Mouse (Mus musculus) heart, adult 2 months (tissue): ENCODE data around the gene Tmem143. TPM values are rescaled to one million over a fixed set of nuclear protein-coding genes. Genes with fewer than 3 reads are reported as not detected.

Experiments
- DNase-seq, 2 experiments: peaks; one replicate each; pipeline ENCODE4 v3.0.0; 2021
- H3K27ac ChIP-seq: fragments of 200-600 bp; 2 replicates; pipeline ENCODE4 v1.8.1; 2022
- H3K27me3 ChIP-seq: fragments of 200-500 bp; 2 replicates; pipeline ENCODE4 v1.6.1; 2012; ENCODE audit warnings: mild to moderate bottlenecking, low read length, inconsistent platforms, mixed read lengths; ENCODE audit not compliant: control insufficient read depth, insufficient read depth
- H3K36me3 ChIP-seq: fragments of 200-500 bp; 2 replicates; pipeline ENCODE4 v1.6.1; 2012; ENCODE audit warnings: low read length, inconsistent platforms; ENCODE audit not compliant: control insufficient read depth, insufficient read depth
- H3K4me1 ChIP-seq: fragments of 200-500 bp; 2 replicates; pipeline ENCODE4 v1.6.1; 2011; ENCODE audit warnings: low read length; ENCODE audit not compliant: control insufficient read depth, insufficient read depth
- H3K4me3 ChIP-seq: fragments of 200-600 bp; 2 replicates; pipeline ENCODE4 v1.8.1; 2022
- H3K79me2 ChIP-seq: fragments of 200-500 bp; replicated peaks from 2 replicates; pipeline ENCODE4 v1.6.1; 2012; ENCODE audit warnings: mild to moderate bottlenecking, inconsistent platforms, low read length, moderate library complexity, mixed read lengths; ENCODE audit not compliant: control insufficient read depth, insufficient read depth
- H3K9ac ChIP-seq: fragments of 200-500 bp; 2 replicates; pipeline ENCODE4 v1.6.1; 2012; ENCODE audit warnings: low read depth, mild to moderate bottlenecking, control low read depth, inconsistent platforms, low read length, mixed read lengths
- CTCF ChIP-seq: fragments of 200-600 bp; IDR thresholded peaks from 2 replicates; pipeline ENCODE4 v1.8.1; 2022; ENCODE audit warnings: antibody characterized with exemption, mild to moderate bottlenecking, moderate library complexity
- EP300 ChIP-seq: fragments of 200-500 bp; IDR thresholded peaks from 2 replicates; pipeline ENCODE4 v1.6.1; 2011; ENCODE audit warnings: low read depth, low read length, control low read depth; ENCODE audit not compliant: insufficient read depth
- POLR2A ChIP-seq: fragments of 200-500 bp; IDR thresholded peaks from 2 replicates; pipeline ENCODE4 v1.6.1; 2011; ENCODE audit warnings: mild to moderate bottlenecking, low read depth, low read length, control low read depth; ENCODE audit not compliant: insufficient read depth
- WGBS: fragments of 180-500 bp; shearing (Covaris S2); methylation state at CpG from one replicate; pipeline ENCODE4 v1.1.7; 2018; 5-methylcytosine and 5-hydroxymethylcytosine counted together
- intact Hi-C: fragments of 180-260 bp; cut with DNase I; formaldehyde crosslinking; loops from one replicate; pipeline ENCODE4 v1.15.1; 2025
- polyA plus RNA-seq: library from polyadenylated mRNA; depleted of rRNA; stranded (reverse); fragments of >200 nt; gene quantifications from 2 replicates; pipeline ENCODE4 v1.2.3, GENCODE M21; 2012
- total RNA-seq, 2 experiments: library from RNA; stranded (reverse); gene quantifications; 2 replicates each; pipeline ENCODE4 v1.2.3; 2021

The Tmem143 gene
- total and polyA plus RNA-seq, 3 experiments = 113 to 206 (median 132) TPM

- no peak for DNase-seq
- Histone ChIP-seq H3K4me1 (no peaks in the 10 kb centered on the region), H3K9ac (no peak overlapping the region), H3K79me2 (no peaks in the 10 kb centered on the region), H3K36me3 (no peaks in the 10 kb centered on the region), H3K27me3 (no peaks in the 10 kb centered on the region), H3K4me3 (no peak overlapping the region), H3K27ac (no peak overlapping the region)
- no peak for TF ChIP-seq POLR2A
- intact Hi-C loops = no loop called here
These were observed 11.6 kb downstream of the Tmem143 start for GRCm38 (mm10) chr7:45908384-45908783.

DNA sequence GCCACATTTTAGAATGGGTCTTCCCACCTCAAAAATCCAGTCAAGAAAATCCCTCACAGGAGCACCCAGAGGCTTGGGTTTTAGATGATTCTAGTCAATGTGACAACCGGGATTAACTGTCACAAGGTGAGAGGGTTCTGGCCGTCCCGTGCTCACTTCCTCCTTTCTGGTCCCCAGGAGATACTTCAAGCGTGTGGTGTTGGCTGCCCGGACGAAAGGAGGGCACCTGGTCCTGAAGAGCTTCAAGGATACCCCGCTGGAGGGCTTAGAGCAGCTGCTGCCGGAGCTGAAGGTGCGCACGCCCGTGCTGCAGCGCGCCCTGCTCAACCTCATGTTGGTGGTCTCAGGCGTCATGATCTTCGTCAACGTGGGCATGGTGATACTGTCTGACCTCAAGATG, 12.4 kb downstream of the Tmem143 start:
- TF ChIP-seq POLR2A (no peak), CTCF (no peak), EP300 (no peak)
- no peak overlapping the region for H3K4me3 ChIP-seq
- 91% methylated on average over 16 of the region's 16 CpGs for WGBS
- no peaks in the 10 kb centered on the region for H3K4me1 ChIP-seq
- no peaks in the 10 kb centered on the region for H3K27me3 ChIP-seq
- H3K36me3 ChIP-seq = no peaks in the 10 kb centered on the region
- no peak overlapping the region for H3K27ac ChIP-seq
- no peak for DNase-seq
- no peaks in the 10 kb centered on the region for H3K79me2 ChIP-seq
- intact Hi-C loops = no loop called here
- H3K9ac ChIP-seq = no peak overlapping the region

DNA sequence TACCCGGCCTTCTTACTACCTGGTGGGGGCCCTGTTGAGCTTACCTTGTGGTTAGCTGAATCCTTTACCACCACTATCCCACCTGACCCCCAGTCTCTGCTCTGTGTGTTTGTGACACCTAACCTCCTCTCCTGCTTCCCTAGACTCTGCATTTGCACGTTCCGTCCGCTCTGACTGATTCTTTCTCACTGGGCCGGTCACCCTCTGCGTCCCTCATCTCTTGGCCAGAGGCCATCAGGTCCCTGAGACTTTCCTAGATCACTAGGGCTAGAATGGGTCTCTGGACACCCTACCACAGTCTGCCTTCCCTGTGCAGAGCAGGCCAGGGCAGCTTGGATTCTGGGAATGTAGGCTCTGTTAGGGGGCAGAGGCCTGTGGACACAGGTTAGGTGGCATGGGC, 17.3 kb downstream of the Tmem143 start:
- DNase-seq = no peak
- Histone ChIP-seq H3K79me2 (no peaks in the 10 kb centered on the region), H3K4me3 (no peak overlapping the region), H3K36me3 (no peaks in the 10 kb centered on the region), H3K4me1 (peaks cover 5% of the 10 kb centered on the region), H3K27ac (no peak overlapping the region), H3K27me3 (no peaks in the 10 kb centered on the region), H3K9ac (no peak overlapping the region)
- intact Hi-C loops = no loop called here
- whole genome bisulfite sequencing = 88% methylated on average over 6 of the region's 6 CpGs
- TF ChIP-seq EP300 (no peak), POLR2A (no peak), CTCF (no peak)

DNA sequence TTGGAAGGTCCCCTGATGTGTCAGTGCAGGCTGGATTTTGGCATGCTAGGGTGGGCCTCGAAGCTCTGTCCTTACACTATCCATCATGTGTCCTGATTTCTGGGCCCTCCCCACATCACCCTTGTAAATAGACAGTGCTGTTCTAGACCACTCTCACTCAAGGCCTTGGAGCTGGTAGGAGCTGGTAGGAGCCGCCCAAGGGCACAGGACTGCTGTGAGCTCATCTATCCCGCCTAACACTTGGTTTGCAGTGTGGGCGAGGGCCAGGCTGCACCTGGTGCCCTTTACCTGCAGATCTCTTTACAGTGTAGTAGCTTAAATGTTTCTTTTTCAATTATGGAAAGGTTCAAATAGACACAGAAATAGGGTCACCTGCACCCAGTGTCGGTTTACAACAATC, 18.3 kb downstream of the Tmem143 start:
- Histone ChIP-seq H3K4me1 (peaks cover 6% of the 10 kb centered on the region), H3K79me2 (no peaks in the 10 kb centered on the region), H3K27me3 (no peaks in the 10 kb centered on the region), H3K36me3 (no peaks in the 10 kb centered on the region), H3K4me3 (no peak overlapping the region), H3K27ac (no peak overlapping the region), H3K9ac (no peak overlapping the region)
- no peak for DNase-seq
- TF ChIP-seq EP300 (no peak), POLR2A (no peak), CTCF (no peak)
- 94% methylated on average over 5 of the region's 5 CpGs for WGBS
- intact Hi-C loops = no loop called here

DNA sequence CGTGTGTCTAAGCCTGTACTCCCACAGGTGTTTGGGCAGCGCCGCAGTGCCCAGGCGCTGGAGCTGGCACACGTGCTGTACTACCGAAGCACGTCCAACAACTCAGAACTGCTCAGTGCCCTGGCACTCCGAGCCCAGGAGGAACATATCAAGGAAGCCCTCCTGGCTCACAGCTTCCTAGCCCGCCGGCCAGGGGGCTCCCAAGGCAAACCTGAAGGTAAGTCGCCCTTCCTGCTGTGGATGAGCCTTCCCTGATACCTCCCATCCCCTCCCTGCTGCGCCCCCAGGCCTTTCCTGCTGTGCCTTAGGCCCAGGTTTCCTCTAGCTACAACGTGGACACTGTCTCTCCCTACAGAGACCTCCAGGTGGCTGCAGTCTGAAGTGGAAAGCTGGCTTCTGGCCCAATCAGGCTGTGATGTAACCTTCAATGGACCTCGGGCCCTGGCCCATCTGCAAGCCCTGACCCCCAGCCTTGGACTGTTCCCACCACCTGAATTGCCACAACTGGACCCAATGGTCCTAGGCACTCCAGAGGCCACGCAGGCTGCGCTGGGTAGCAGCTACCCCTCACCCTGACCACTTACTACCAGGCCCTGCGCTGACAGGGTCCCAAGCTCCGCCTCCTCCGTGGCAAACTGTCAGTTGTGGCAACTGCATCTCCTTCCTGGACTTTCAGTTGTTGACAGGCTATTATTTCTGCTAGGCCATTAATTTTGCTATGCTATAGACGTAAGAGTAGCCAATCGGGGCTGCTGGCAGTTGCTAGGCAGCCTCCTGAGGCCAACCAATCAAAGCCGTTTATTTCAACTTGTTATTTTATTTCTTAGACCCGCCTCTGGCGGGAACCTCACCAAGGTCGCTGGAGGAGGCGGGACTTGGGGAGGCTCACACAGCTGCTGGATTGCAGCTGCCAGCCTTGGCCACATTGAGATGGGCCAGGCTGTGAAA, 19.6 kb downstream of the Tmem143 start:
- peak; percentile 83 to 88 for DNase-seq
- Histone ChIP-seq H3K36me3 (no peaks in the 10 kb centered on the region), H3K4me1 (peaks cover 7% of the 10 kb centered on the region), H3K79me2 (no peaks in the 10 kb centered on the region), H3K27ac (peak overlapping the region; percentile 76), H3K9ac (peak overlapping the region; percentile 61), H3K27me3 (no peaks in the 10 kb centered on the region), H3K4me3 (peak overlapping the region; percentile 34; the same call in 1 of the 2 replicates)
- TF ChIP-seq CTCF (no peak), EP300 (no peak), POLR2A (no peak)
- intact Hi-C loops = no loop called here
- WGBS = 44% methylated on average over 26 of the region's 26 CpGs

- 46% methylated on average over 13 of the region's 13 CpGs for WGBS
- Histone ChIP-seq H3K9ac (peak overlapping the region; percentile 25), H3K4me3 (no peak overlapping the region), H3K79me2 (no peaks in the 10 kb centered on the region), H3K27me3 (no peaks in the 10 kb centered on the region), H3K36me3 (no peaks in the 10 kb centered on the region), H3K4me1 (peaks cover 11% of the 10 kb centered on the region), H3K27ac (peak overlapping the region; percentile 61)
- DNase-seq = no peak
- no peak for TF ChIP-seq POLR2A
- no peak for TF ChIP-seq CTCF
- no peak for TF ChIP-seq EP300
- intact Hi-C loops = no loop called here
These were observed 20.4 kb downstream of the Tmem143 start for GRCm38 (mm10) chr7:45917004-45917704.
